Mouse (Mus musculus): ENCODE data around the gene Cyp3a57. TPM values are rescaled to one million over a fixed set of nuclear protein-coding genes. Genes with fewer than 3 reads are reported as not detected.

The Cyp3a57 gene
- polyA plus RNA-seq, 1 experiment, result not detected

DNA sequence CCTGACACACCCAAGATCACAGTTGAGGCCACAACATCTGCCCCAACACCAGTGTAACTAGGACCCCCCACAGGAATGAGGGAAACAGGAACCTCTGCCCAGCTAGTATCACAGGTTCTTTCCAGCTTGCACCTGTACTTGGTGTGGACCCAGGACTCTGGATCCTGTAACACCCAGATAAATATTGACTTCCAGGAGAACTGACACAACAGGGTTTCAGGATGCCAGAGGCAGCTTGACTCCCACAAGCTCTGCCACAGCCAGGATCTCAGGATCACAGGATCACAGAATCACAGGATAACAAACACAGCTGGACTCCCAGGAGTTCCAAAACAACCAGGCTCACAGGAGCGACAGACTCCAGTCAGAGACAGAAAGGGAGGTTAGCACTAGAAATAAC, 77.2 kb downstream of the Cyp3a57 start:
- Histone ChIP-seq H3K36me3 (ENCODE audit: control insufficient read depth) (no peaks in the 10 kb centered on the region), H3K27me3 (ENCODE audit: control insufficient read depth) (no peaks in the 10 kb centered on the region), H3K4me1 (ENCODE audit: control insufficient read depth) (no peaks in the 10 kb centered on the region), H3K9me3 (ENCODE audit: control insufficient read depth, low read length) (peaks cover 16% of the 10 kb centered on the region), H3K4me3 (replicated peaks) (no peak overlapping the region)
- TF ChIP-seq GATA1 (IDR thresholded peaks at IDR 0.05; ENCODE audit: low read length) (no peak), TAL1 (IDR thresholded peaks at IDR 0.05; ENCODE audit: low read length) (no peak)

DNA sequence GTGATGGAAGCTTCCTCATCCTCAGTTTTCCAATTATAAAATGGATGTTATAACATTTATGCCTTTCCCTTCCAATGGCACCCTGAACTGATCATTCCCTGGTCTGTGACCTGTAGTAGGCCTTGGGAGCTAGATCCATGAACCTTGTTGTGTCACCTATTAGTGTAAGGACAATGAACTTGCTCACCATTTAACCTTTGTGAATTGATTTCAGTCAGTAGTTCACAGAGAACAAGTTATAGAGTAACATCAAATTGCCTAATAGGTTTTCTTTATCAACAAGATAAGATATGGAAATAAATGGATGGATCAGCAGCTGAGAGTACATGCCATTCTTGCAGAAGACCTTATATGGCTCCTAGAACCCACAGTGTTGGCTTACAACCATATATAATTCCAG, 85.9 kb downstream of the Cyp3a57 start:
- Histone ChIP-seq H3K4me3 (replicated peaks) (no peak overlapping the region), H3K36me3 (ENCODE audit: control insufficient read depth) (no peaks in the 10 kb centered on the region), H3K27me3 (ENCODE audit: control insufficient read depth) (no peaks in the 10 kb centered on the region), H3K4me1 (ENCODE audit: control insufficient read depth) (no peaks in the 10 kb centered on the region), H3K9me3 (ENCODE audit: control insufficient read depth, low read length) (peaks cover 10% of the 10 kb centered on the region)
- TF ChIP-seq TAL1 (IDR thresholded peaks at IDR 0.05; ENCODE audit: low read length) (no peak), GATA1 (IDR thresholded peaks at IDR 0.05; ENCODE audit: low read length) (no peak)

DNA sequence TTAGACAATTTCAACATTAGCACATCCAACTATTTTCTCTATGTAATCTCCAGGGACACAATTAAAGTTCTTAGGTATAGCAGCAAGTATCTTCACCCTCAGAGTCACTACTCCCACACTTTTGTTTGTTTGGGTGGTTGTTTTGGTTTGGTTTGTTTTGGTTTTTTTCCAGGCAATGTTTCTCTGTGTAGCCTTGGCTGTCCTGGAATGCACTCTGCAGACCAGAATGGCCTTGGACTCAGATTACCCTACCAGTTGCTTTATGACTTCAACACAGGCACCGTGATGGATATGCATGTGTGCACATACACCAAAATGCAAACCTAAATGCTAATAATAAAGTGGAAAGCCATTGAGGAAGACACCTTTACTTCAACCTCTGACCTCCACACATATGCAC, 88.6 kb downstream of the Cyp3a57 start:
- Histone ChIP-seq H3K9me3 (ENCODE audit: control insufficient read depth, low read length) (peaks cover 10% of the 10 kb centered on the region), H3K4me1 (ENCODE audit: control insufficient read depth) (no peaks in the 10 kb centered on the region), H3K4me3 (replicated peaks) (no peak overlapping the region), H3K36me3 (ENCODE audit: control insufficient read depth) (no peaks in the 10 kb centered on the region), H3K27me3 (ENCODE audit: control insufficient read depth) (no peaks in the 10 kb centered on the region)
- no peak for TF ChIP-seq TAL1 (IDR thresholded peaks at IDR 0.05; ENCODE audit: low read length)

Other genes starting within 250 kb of the Cyp3a57 start
- gene Arpc1b, start 231.1 kb upstream of the Cyp3a57 start, polyA plus RNA-seq (2012), result 5.7 and 6.2 TPM in 2 replicates
- gene Pdap1, start 205.0 kb upstream of the Cyp3a57 start, polyA plus RNA-seq (2012), result 23.4 and 39.5 TPM in 2 replicates
- 2.2 and 3.0 TPM in 2 replicates for gene Bud31, start 204.9 kb upstream of the Cyp3a57 start, polyA plus RNA-seq (2012)
- 1.1 and 1.3 TPM in 2 replicates for gene Ptcd1, start 178.2 kb upstream of the Cyp3a57 start, polyA plus RNA-seq (2012)
- gene Cpsf4, start 178.1 kb upstream of the Cyp3a57 start, polyA plus RNA-seq (2012), result 7.8 and 8.9 TPM in 2 replicates
- gene Atp5j2, start 153.2 kb upstream of the Cyp3a57 start, polyA plus RNA-seq (2012), result 8.3 and 21.1 TPM in 2 replicates
- gene Zkscan14, start 143.4 kb upstream of the Cyp3a57 start, polyA plus RNA-seq (2012), result 1.3 and 2.0 TPM in 2 replicates
- 0.13 and 0.15 TPM in 2 replicates for gene Zkscan5, start 140.7 kb upstream of the Cyp3a57 start, polyA plus RNA-seq (2012)
- 0.87 and 1.1 TPM in 2 replicates for gene Zfp655, start 113.6 kb upstream of the Cyp3a57 start, polyA plus RNA-seq (2012)
- 1.3 and 1.7 TPM in 2 replicates for gene Zscan25, start 64.8 kb upstream of the Cyp3a57 start, polyA plus RNA-seq (2012)
- not detected in 2 replicates for gene Cyp3a16, start 124.4 kb downstream of the Cyp3a57 start, polyA plus RNA-seq (2012)
- not detected in 2 replicates for gene Cyp3a41b, start 239.5 kb downstream of the Cyp3a57 start, polyA plus RNA-seq (2012)